In genomic region chr7:128529574-128530051, GRCm38 (mm10) we compare ENCODE assay signal across 8 mouse cellular contexts. TPM values are rescaled to one million over a fixed set of nuclear protein-coding genes. Genes with fewer than 3 reads are reported as not detected.
DNase-seq lines count a peak whose midpoint lies in the region; ATAC-seq lines count a peak whose summit lies in the region.

No protein-coding gene starts in this region.

- no peak for DNase-seq in frontal cortex, postnatal 10 days (ENCODE audit: low spot score in 2 of 2)
- DNase-seq in adipocyte (ENCODE audit: low spot score): peak; percentile 56
- DNase-seq in retina, embryonic 14.5 days (ENCODE audit: low spot score): peak; percentile 55
- no peak for DNase-seq in kidney, adult 8-10 months

- no peak overlapping the region for H3K9ac ChIP-seq in forebrain, embryonic 16.5 days (replicated peaks; ENCODE audit: low read depth, low read length)
- peak overlapping the region; percentile 29; the same call in 1 of the 2 replicates for H3K9ac ChIP-seq in hindbrain, embryonic 16.5 days (ENCODE audit: low read depth, low read length)
- H3K9ac ChIP-seq in lung, embryonic 16.5 days (ENCODE audit: low read length): peak overlapping the region; percentile 29; the same call in 1 of the 2 replicates

- 31% methylated on average over 14 of the region's 14 CpGs for WGBS in forebrain, embryonic 16.5 days
- WGBS in hindbrain, embryonic 16.5 days: 29% methylated on average over 14 of the region's 14 CpGs
- WGBS in lung, embryonic 16.5 days: 22% methylated on average over 14 of the region's 14 CpGs

- H3K9me3 ChIP-seq in forebrain, embryonic 16.5 days (ENCODE audit: control insufficient read depth, low read length): no peaks in the 10 kb centered on the region
- no peaks in the 10 kb centered on the region for H3K9me3 ChIP-seq in hindbrain, embryonic 16.5 days (ENCODE audit: control insufficient read depth, low read length)
- no peaks in the 10 kb centered on the region for H3K9me3 ChIP-seq in lung, embryonic 16.5 days (ENCODE audit: control insufficient read depth, low read length)

- no peak overlapping the region for H3K4me3 ChIP-seq in forebrain, embryonic 16.5 days (replicated peaks; ENCODE audit: low read length)
- no peak overlapping the region for H3K4me3 ChIP-seq in hindbrain, embryonic 16.5 days (ENCODE audit: low read length)
- no peak overlapping the region for H3K4me3 ChIP-seq in lung, embryonic 16.5 days (ENCODE audit: low read length)

- H3K4me1 ChIP-seq in forebrain, embryonic 16.5 days (replicated peaks; ENCODE audit: control insufficient read depth, insufficient read depth, low read length): peaks cover 24% of the 10 kb centered on the region
- H3K4me1 ChIP-seq in hindbrain, embryonic 16.5 days (ENCODE audit: control insufficient read depth, insufficient read depth, low read depth, low read length): peaks cover 34% of the 10 kb centered on the region
- H3K4me1 ChIP-seq in lung, embryonic 16.5 days (replicated peaks; ENCODE audit: control insufficient read depth, insufficient read depth, low read length): peaks cover 71% of the 10 kb centered on the region

- no peaks in the 10 kb centered on the region for H3K36me3 ChIP-seq in forebrain, embryonic 16.5 days (ENCODE audit: control insufficient read depth, insufficient read depth)
- no peaks in the 10 kb centered on the region for H3K36me3 ChIP-seq in hindbrain, embryonic 16.5 days (ENCODE audit: control insufficient read depth, insufficient read depth, low read length)
- no peaks in the 10 kb centered on the region for H3K36me3 ChIP-seq in lung, embryonic 16.5 days (ENCODE audit: control insufficient read depth, insufficient read depth, low read length)

- ATAC-seq in frontal cortex, adult (ENCODE audit: low TSS enrichment): peak; percentile 40
- peak; percentile 49; the same call in 1 of the 2 replicates for ATAC-seq in forebrain, embryonic 16.5 days
- peak; percentile 61 for ATAC-seq in hindbrain, embryonic 16.5 days
- peak; percentile 60 for ATAC-seq in lung, embryonic 16.5 days (ENCODE audit: low read depth)

- no peak overlapping the region for H3K4me2 ChIP-seq in forebrain, embryonic 16.5 days (ENCODE audit: low read length)
- no peak overlapping the region for H3K4me2 ChIP-seq in hindbrain, embryonic 16.5 days (ENCODE audit: low read length)
- H3K4me2 ChIP-seq in lung, embryonic 16.5 days (ENCODE audit: low read depth, low read length): peak overlapping the region; percentile 18; the same call in 1 of the 2 replicates

- H3K27me3 ChIP-seq in forebrain, embryonic 16.5 days (replicated peaks; ENCODE audit: control insufficient read depth, insufficient read depth, low read length): no peaks in the 10 kb centered on the region
- H3K27me3 ChIP-seq in hindbrain, embryonic 16.5 days (replicated peaks; ENCODE audit: control insufficient read depth, insufficient read depth, low read length): no peaks in the 10 kb centered on the region
- no peaks in the 10 kb centered on the region for H3K27me3 ChIP-seq in lung, embryonic 16.5 days (ENCODE audit: control insufficient read depth, insufficient read depth, low read depth, low read length)

- H3K27ac ChIP-seq in forebrain, embryonic 16.5 days (ENCODE audit: low read length): 0 out of 2 replicates have a peak overlapping the region, but pooled peaks have one; percentile 27
- peak overlapping the region; percentile 65; the same call in 1 of the 2 replicates for H3K27ac ChIP-seq in hindbrain, embryonic 16.5 days (ENCODE audit: low read depth, low read length)
- peak overlapping the region; percentile 41; the same call in 1 of the 2 replicates for H3K27ac ChIP-seq in lung, embryonic 16.5 days (ENCODE audit: low read length)

RNA-seq across cellular contexts. Expression of gene Bag3, which starts 6.2 kb away (rescaled TPM):
- 1.5 and 1.8 TPM in 2 replicates for polyA plus RNA-seq in forebrain, embryonic 16.5 days (2015; fragmentation: Nextera tagmentation; extraction: Ambion mirVana)
- polyA plus RNA-seq in hindbrain, embryonic 16.5 days (2015; fragmentation: Nextera tagmentation; extraction: Ambion mirVana): 2.7 and 3.8 TPM in 2 replicates
- 24.0 and 26.3 TPM in 2 replicates for polyA plus RNA-seq in lung, embryonic 16.5 days (2015; fragmentation: Nextera tagmentation; extraction: Ambion mirVana)

Comparison
In these comparisons a context has a peak if more than half of its experiments do, and no peak if none do; other contexts are left out.
1. DNase-seq: peak in adipocyte (single experiment) and retina, embryonic 14.5 days (single experiment); none in frontal cortex, postnatal 10 days (0 of 2) and kidney, adult 8-10 months (0 of 2).
2. Peak in every context shown above with its lines, with median percentiles within 50 percentile points of each other: ATAC-seq and H3K27ac ChIP-seq.